Mouse (Mus musculus): Measurements from ENCODE around the gene Mipep. TPM values are rescaled to one million over a fixed set of nuclear protein-coding genes. Genes with fewer than 3 reads are reported as not detected.

The Mipep gene
- total RNA-seq, 4 experiments from 2014 or later, result 25.3 to 27.7 (median 26.0) TPM

DNA sequence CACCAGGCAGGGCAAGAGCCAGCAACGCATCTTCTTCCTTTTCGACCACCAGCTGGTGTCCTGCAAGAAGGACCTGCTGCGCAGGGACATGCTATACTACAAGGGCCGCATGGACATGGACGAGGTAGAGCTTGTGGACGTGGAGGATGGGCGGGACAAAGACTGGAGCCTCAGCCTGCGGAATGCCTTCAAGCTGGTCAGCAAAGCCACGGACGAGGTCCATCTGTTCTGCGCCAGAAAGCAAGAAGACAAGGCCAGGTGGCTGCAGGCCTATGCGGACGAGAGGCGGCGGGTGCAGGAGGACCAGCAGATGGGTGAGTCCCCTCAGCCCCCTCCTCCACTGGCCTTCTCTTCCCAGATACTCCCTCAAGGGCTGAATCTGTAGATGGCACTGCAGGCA lies 28.1 kb upstream of the Mipep start:
- no peak for DNase-seq (ENCODE audit: low spot score in 2 of 2)

GRCm38 (mm10) chr14:60757265-60757664 lies 27.1 kb upstream of the Mipep start:
- no peak for DNase-seq (ENCODE audit: low spot score in 2 of 2)

DNA sequence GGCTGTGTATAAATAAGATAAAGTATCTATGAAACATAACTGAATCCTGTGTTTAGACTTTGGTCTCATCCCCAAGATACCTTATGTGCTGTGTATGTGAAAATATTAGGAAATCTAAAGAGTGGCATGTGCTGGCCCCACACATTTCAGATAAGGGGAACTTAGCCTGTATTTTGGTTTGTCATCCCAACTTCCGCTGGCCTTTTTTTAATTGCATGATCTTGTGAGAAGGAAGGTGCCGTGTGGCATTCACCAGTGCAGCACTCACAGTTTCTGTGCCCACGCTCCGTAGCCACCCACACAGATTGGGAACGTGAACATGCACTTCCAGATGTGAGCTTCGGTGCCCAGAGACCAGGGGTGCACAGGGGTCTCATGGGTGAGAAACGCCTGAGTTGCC lies 26.7 kb upstream of the Mipep start:
- no peak for DNase-seq (ENCODE audit: low spot score in 2 of 2)

- no peak for DNase-seq (ENCODE audit: low spot score in 2 of 2)
Observed at GRCm38 (mm10) chr14:60759097-60759496, 25.3 kb upstream of the Mipep start.

GRCm38 (mm10) chr14:60761801-60762200 lies 22.6 kb upstream of the Mipep start:
- DNase-seq (ENCODE audit: low spot score in 2 of 2), result no peak

DNA sequence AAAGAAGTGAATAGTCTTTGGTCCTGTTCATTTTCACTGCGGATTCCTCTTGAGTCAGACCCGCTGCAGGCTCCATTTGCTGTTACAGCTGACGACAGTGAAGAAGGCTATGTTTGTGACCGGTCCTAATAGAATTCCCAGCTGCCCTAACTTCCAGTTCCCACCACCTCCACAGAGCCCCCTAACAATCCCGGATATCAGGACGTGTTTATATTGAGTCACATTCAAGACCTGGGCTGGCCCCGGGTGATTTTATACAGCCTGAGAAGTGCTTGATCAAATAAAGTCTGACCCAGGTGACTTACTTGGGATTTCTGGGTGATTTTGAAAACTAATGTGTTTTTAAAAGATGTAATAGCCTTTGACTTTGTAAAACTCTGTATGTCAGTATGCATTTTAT lies 21.6 kb upstream of the Mipep start:
- no peak for DNase-seq (ENCODE audit: low spot score in 2 of 2)

- no peak for DNase-seq (ENCODE audit: low spot score in 2 of 2)
Observed at GRCm38 (mm10) chr14:60763746-60764145, 20.6 kb upstream of the Mipep start.

DNA sequence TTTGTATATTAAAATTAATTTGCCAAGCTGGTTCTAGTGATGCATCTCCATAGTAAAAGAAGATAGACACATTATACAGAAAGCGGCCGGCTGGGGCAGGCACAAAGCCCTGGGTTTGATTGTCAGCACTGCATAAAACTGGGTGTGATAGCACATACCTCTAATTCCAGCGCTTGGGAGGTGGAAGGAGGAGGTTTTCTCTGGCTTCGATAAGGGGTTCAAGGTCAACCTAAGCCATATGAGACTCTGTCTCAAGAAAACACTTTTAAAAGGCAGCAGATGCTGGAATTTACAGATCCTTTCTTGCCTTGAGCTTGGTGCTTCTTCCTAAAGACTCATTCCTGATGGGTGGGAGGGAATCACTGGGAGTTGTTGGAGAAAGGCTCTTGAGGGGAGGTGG lies 19.8 kb upstream of the Mipep start:
- DNase-seq (ENCODE audit: low spot score in 2 of 2), result no peak

GRCm38 (mm10) chr14:60765025-60765424 lies 19.3 kb upstream of the Mipep start:
- DNase-seq (ENCODE audit: low spot score in 2 of 2), result no peak

GRCm38 (mm10) chr14:60767884-60768283 lies 16.5 kb upstream of the Mipep start, which contains the start of gene C1qtnf9:
C1qtnf9 (plus strand) TSS chr14:60768134.
- DNase-seq (ENCODE audit: low spot score in 2 of 2), result no peak

DNA sequence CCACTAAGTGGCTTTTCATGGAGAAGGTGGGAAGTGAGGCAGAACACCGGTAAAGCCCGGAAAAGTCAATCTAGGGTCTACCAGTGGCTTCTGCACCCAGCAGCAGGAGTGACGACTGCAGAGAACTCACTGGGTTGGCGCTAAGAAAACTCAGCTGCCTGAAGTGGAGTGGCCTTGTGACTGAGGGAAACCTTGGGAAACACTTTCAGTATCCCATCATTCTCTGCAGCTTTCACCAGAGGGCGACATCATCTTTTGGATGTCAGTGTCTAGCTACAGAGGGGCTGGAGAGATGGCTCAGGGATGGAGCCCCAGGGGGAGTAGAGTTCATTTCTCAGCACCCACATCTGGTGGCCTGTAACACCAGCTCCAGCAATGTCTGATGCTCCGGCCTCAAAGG lies 15.0 kb upstream of the Mipep start:
- DNase-seq (ENCODE audit: low spot score in 2 of 2), result no peak

DNA sequence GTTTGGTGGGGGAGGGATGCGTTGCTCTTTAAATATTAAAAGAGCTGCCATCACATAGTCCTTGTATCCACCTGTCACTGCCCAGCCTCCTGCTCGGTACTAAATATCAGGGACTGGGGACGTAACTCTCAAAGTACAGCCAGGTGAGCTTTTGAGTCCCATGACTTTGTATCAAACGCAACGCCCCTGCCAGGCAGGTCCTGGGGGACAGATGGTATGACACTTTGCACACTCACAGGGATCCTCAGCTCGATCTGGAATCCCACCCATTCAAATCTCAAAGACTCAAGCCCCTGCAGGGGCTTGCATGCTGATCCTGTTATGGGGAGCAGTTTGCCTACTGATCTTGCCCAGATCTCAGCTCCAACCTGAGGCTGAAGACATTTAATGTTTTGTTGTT lies 13.8 kb upstream of the Mipep start:
- no peak for DNase-seq (ENCODE audit: low spot score in 2 of 2)

DNA sequence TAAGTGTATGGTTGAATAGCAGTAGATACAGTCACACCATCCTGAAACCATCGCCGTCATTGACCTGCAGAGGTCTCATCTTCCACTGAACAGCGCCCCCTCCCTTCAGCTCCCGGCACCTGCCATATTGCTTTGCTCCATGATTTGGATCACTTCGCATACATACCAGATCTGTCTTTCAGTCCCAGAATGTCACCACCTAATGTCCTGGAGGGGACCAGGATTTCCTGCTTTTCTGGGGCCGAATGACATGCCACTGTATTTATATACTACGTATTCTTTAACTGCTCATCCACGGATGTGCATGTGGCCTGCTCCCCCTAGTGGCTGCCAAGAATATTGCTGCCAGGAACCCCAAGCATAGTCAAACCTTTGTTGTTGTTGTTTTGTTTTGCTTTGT lies 13.3 kb upstream of the Mipep start:
- DNase-seq (ENCODE audit: low spot score in 2 of 2), result peak; percentile 37 to 77

DNA sequence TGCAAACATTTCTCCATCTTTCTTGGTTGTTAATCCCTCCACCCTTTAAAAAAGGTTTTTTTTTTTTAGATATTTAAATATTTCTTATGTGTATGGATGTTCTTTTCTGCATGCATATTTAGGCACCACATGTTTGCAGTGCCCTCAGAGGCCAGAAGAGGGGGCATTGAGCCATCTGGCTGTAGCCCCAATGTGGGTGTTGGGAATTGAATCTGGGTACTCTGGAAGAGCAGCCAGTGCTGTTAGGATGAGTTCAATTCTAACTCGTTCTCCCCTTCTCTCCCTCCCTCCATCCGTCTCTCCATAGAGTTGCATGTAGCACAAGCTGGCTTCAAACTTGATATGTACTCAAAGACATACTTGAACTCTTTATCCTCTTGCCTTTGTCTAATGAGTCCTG lies 10.9 kb upstream of the Mipep start:
- no peak for DNase-seq (ENCODE audit: low spot score in 2 of 2)

GRCm38 (mm10) chr14:60776521-60776920 lies 7.9 kb upstream of the Mipep start:
- DNase-seq (ENCODE audit: low spot score in 2 of 2), result no peak

DNA sequence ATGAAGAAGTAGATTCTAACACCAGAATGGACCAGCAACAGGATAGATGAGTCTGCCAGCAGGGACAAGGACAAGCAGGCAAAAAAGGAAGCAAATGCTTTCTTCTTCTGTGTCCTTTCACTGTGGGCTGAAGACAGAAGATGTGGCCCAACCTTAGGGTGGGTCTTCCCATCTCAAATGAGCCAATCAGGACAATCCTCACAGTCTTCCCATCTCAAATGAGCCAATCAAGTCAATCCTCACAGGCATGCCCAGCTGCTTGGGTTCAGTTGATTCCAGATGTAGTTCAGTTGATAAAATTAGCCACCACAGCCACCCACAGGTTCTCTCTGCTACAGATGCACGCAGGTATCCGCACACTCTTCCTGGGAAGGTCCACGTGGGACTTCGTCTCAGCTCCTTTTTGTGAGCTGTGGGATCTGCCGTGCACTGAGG lies 6.9 kb upstream of the Mipep start:
- DNase-seq (ENCODE audit: low spot score in 2 of 2), result no peak

DNA sequence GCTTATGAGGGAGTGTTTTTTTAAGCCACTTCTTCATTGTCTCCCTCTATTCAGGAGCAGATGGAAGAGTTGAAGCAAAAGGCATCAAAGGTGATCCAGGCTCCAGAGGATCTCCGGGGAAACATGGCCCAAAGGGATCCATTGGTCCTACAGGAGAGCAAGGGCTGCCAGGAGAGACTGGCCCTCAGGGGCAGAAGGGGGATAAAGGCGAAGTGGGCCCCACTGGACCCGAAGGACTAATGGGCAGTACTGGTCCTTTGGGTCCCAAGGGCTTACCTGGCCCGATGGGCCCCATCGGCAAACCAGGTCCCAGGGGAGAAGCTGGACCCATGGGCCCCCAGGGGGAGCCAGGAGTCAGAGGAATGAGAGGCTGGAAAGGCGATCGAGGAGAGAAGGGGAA lies 5.2 kb upstream of the Mipep start:
- DNase-seq (ENCODE audit: low spot score in 2 of 2), result no peak

DNA sequence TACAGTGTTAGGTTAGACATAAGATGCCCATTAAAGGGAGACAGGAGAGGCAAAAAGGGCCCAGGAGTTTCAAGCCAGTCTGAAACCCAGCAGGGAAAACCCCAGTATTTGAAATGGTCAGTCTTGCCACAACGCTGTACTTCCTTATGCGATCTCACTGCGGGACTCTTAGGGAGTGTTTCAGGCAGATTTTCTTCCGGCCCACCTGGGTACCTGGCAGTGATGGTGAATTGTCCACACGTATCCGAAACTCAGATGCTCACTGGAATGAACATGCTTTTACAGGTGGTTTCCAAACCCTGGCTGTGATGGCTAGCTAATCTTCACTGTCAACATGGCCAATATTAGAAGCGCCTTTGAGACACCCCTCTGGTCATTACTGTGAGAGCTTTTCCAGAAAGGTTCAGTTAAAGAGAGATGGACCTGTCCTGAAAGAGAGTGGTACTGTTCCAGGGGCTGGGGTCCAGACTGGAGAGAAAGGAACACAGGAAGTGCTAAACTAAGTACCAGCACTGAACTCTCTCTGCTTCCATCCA lies 2.2 kb upstream of the Mipep start:
- no peak for DNase-seq (ENCODE audit: low spot score in 2 of 2)

- DNase-seq (ENCODE audit: low spot score in 2 of 2), result no peak
Observed at GRCm38 (mm10) chr14:60783196-60783595, 1.2 kb upstream of the Mipep start.

DNA sequence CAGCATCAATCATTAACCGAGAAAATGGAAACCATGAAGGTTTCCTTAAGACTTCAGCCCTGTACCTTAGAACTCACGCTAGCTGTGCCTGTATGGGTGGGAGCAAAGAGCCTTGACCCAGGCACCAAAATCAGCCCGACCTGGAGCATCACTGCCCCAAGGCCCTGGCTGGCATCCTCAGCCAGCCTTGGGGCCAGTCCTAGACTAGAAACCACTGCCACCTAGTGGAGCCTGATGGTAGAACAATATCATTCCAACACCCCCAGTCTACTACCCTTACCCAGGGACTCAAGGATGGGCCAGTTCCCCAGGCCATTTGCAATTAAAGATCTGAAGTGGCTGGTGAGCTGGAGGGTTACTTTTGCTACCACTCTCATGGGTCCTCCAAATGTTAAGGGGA lies 5.7 kb downstream of the Mipep start:
- DNase-seq (ENCODE audit: low spot score in 2 of 2), result no peak

- DNase-seq (ENCODE audit: low spot score in 2 of 2), result no peak
Observed at GRCm38 (mm10) chr14:60796600-60797322, 12.4 kb downstream of the Mipep start.

GRCm38 (mm10) chr14:60797596-60797995 lies 13.2 kb downstream of the Mipep start:
- no peak for DNase-seq (ENCODE audit: low spot score in 2 of 2)

- no peak for DNase-seq (ENCODE audit: low spot score in 2 of 2)
Observed at GRCm38 (mm10) chr14:60798721-60799120, 14.3 kb downstream of the Mipep start.
